Mouse (Mus musculus): ENCODE results near the gene Kcnip3. TPM values are rescaled to one million over a fixed set of nuclear protein-coding genes. Genes with fewer than 3 reads are reported as not detected.

Kcnip3 gene
- total and polyA plus RNA-seq, 2 experiments from 2014 or later = 13.8 to 39.0 TPM

GRCm38 (mm10) chr2:127461351-127461750, 60.5 kb downstream of the Kcnip3 start:
- no peak for DNase-seq (ENCODE audit: low spot score)
- no peak for ATAC-seq
- no peaks in the 10 kb centered on the region for H3K4me1 ChIP-seq (ENCODE audit: insufficient read depth, low read length)
- H3K27ac ChIP-seq = no peak overlapping the region
- H3K4me3 ChIP-seq (ENCODE audit: low read length) = no peak overlapping the region
- no peak overlapping the region for H3K9ac ChIP-seq (replicated peaks; ENCODE audit: low read length)
- H3K4me2 ChIP-seq (ENCODE audit: low read depth, low read length) = no peak overlapping the region
- 63% methylated on average over 9 of the region's 9 CpGs for WGBS
- no peaks in the 10 kb centered on the region for H3K36me3 ChIP-seq (ENCODE audit: insufficient read depth, low read length)
- no peaks in the 10 kb centered on the region for H3K27me3 ChIP-seq (ENCODE audit: insufficient read depth, low read length)
- no peak for TF ChIP-seq CTCF (IDR thresholded peaks at IDR 0.05; ENCODE audit: low read depth)
- H3K9me3 ChIP-seq (ENCODE audit: low read length) = no peaks in the 10 kb centered on the region

GRCm38 (mm10) chr2:127459341-127459740, 62.6 kb downstream of the Kcnip3 start:
- no peak overlapping the region for H3K27ac ChIP-seq
- no peak for DNase-seq (ENCODE audit: low spot score)
- ATAC-seq = no peak
- H3K4me3 ChIP-seq (ENCODE audit: low read length) = no peak overlapping the region
- no peaks in the 10 kb centered on the region for H3K27me3 ChIP-seq (ENCODE audit: insufficient read depth, low read length)
- WGBS = 83% methylated on average over 2 of the region's 2 CpGs
- no peak overlapping the region for H3K9ac ChIP-seq (replicated peaks; ENCODE audit: low read length)
- no peaks in the 10 kb centered on the region for H3K9me3 ChIP-seq (ENCODE audit: low read length)
- H3K36me3 ChIP-seq (ENCODE audit: insufficient read depth, low read length) = no peaks in the 10 kb centered on the region
- H3K4me1 ChIP-seq (ENCODE audit: insufficient read depth, low read length) = no peaks in the 10 kb centered on the region
- TF ChIP-seq CTCF (IDR thresholded peaks at IDR 0.05; ENCODE audit: low read depth) = no peak
- no peak overlapping the region for H3K4me2 ChIP-seq (ENCODE audit: low read depth, low read length)

GRCm38 (mm10) chr2:127453764-127454163, 68.1 kb downstream of the Kcnip3 start:
- Histone ChIP-seq H3K27me3 (ENCODE audit: insufficient read depth, low read length) (peaks cover 5% of the 10 kb centered on the region; the same call in 1 of the 2 replicates), H3K4me1 (ENCODE audit: insufficient read depth, low read length) (no peaks in the 10 kb centered on the region), H3K27ac (no peak overlapping the region), H3K4me3 (ENCODE audit: low read length) (no peak overlapping the region), H3K36me3 (ENCODE audit: insufficient read depth, low read length) (no peaks in the 10 kb centered on the region), H3K4me2 (ENCODE audit: low read depth, low read length) (no peak overlapping the region), H3K9me3 (ENCODE audit: low read length) (no peaks in the 10 kb centered on the region), H3K9ac (replicated peaks; ENCODE audit: low read length) (no peak overlapping the region)
- WGBS = 4% methylated on average over 5 of the region's 5 CpGs
- peak; percentile 96 for TF ChIP-seq CTCF (IDR thresholded peaks at IDR 0.05; ENCODE audit: low read depth)
- ATAC-seq (peak; percentile 64; the same call in 1 of the 2 replicates), DNase-seq (ENCODE audit: low spot score) (peak; percentile 87)

DNA sequence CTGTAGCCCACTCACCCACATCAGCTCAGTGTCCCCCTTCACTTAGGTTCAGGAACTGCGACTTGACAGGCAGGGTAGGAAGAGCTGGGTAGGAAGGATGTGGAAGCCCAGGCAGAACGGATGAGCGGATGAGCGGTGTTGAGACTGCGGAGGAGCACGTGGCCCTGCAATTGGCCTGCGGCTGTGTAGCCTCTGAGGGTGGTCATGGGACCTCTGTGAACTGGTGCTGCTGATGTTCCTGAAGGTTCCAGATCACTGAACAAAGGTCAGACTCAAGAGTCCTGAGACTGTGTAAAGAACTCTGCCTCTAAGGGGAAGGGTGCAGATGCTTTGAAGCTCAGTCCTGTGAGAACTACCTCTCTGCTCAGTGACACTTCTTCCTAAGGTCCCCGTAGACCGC, 68.8 kb downstream of the Kcnip3 start:
- Histone ChIP-seq H3K4me1 (ENCODE audit: insufficient read depth, low read length) (no peaks in the 10 kb centered on the region), H3K9me3 (ENCODE audit: low read length) (no peaks in the 10 kb centered on the region), H3K4me3 (ENCODE audit: low read length) (no peak overlapping the region), H3K27ac (no peak overlapping the region), H3K4me2 (ENCODE audit: low read depth, low read length) (no peak overlapping the region), H3K27me3 (ENCODE audit: insufficient read depth, low read length) (peaks cover 5% of the 10 kb centered on the region; the same call in 1 of the 2 replicates), H3K9ac (replicated peaks; ENCODE audit: low read length) (no peak overlapping the region), H3K36me3 (ENCODE audit: insufficient read depth, low read length) (no peaks in the 10 kb centered on the region)
- WGBS = 73% methylated on average over 9 of the region's 9 CpGs
- ATAC-seq (peak; percentile 46), DNase-seq (ENCODE audit: low spot score) (no peak)
- peak; percentile 24; the same call in 1 of the 2 replicates for TF ChIP-seq CTCF (IDR thresholded peaks at IDR 0.05; ENCODE audit: low read depth)

DNA sequence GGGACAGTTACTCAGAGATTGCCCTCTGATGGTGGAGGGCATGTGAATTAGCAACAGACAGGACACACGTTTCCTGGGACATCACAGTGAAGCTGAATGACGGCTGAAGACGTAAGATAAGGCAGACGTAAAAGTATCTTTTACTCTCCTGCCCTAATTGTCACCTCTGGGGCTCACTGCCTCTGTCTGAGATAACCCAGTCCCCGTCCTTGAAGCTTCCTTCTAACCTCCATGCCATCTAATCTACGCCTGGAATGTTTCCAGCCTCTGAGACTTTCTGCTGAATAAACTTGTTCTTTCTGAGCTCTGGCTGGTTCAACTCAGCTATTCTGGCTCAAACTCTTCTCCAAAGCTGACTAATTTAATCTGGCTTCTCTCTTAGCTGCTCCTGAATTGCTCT, 70.1 kb downstream of the Kcnip3 start:
- 56% methylated on average over 6 of the region's 6 CpGs for WGBS
- no peak overlapping the region for H3K9ac ChIP-seq (replicated peaks; ENCODE audit: low read length)
- H3K4me3 ChIP-seq (ENCODE audit: low read length) = no peak overlapping the region
- DNase-seq (ENCODE audit: low spot score) (no peak), ATAC-seq (no peak)
- H3K27ac ChIP-seq = no peak overlapping the region
- peaks cover 5% of the 10 kb centered on the region; the same call in 1 of the 2 replicates for H3K27me3 ChIP-seq (ENCODE audit: insufficient read depth, low read length)
- H3K9me3 ChIP-seq (ENCODE audit: low read length) = no peaks in the 10 kb centered on the region
- H3K4me2 ChIP-seq (ENCODE audit: low read depth, low read length) = no peak overlapping the region
- no peaks in the 10 kb centered on the region for H3K36me3 ChIP-seq (ENCODE audit: insufficient read depth, low read length)
- no peaks in the 10 kb centered on the region for H3K4me1 ChIP-seq (ENCODE audit: insufficient read depth, low read length)
- TF ChIP-seq CTCF (IDR thresholded peaks at IDR 0.05; ENCODE audit: low read depth) = no peak

DNA sequence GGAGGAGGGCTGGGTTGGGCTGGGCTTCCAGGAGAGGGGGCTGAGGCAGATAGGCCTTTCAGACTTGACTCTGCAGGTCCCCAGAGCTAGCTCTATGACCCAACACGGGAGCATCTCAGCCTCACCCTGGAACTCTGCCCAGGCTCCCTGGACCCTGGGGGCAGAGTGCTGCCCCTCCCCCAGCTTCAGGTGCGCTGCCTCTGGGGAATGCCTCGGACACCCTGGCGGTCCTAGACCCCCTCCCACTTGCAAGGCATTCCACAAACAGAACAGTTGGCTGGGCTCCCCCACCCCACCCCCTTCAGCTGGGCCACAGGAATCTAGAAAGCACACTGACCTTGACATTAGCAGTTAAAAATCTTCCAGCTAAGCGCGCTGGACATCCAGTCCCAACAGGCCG, 72.2 kb downstream of the Kcnip3 start:
- Histone ChIP-seq H3K4me2 (ENCODE audit: low read depth, low read length) (no peak overlapping the region), H3K27me3 (ENCODE audit: insufficient read depth, low read length) (peaks cover 5% of the 10 kb centered on the region; the same call in 1 of the 2 replicates), H3K9ac (replicated peaks; ENCODE audit: low read length) (no peak overlapping the region), H3K9me3 (ENCODE audit: low read length) (no peaks in the 10 kb centered on the region), H3K4me3 (ENCODE audit: low read length) (no peak overlapping the region), H3K27ac (no peak overlapping the region), H3K4me1 (ENCODE audit: insufficient read depth, low read length) (no peaks in the 10 kb centered on the region), H3K36me3 (ENCODE audit: insufficient read depth, low read length) (no peaks in the 10 kb centered on the region)
- WGBS = 50% methylated on average over 7 of the region's 7 CpGs
- TF ChIP-seq CTCF (IDR thresholded peaks at IDR 0.05; ENCODE audit: low read depth) = no peak
- ATAC-seq (no peak), DNase-seq (ENCODE audit: low spot score) (no peak)

GRCm38 (mm10) chr2:127446847-127447246, 75.0 kb downstream of the Kcnip3 start:
- Histone ChIP-seq H3K9me3 (ENCODE audit: low read length) (no peaks in the 10 kb centered on the region), H3K4me3 (ENCODE audit: low read length) (no peak overlapping the region), H3K27ac (no peak overlapping the region), H3K4me1 (ENCODE audit: insufficient read depth, low read length) (peaks cover 4% of the 10 kb centered on the region; the same call in 1 of the 2 replicates), H3K36me3 (ENCODE audit: insufficient read depth, low read length) (no peaks in the 10 kb centered on the region), H3K27me3 (ENCODE audit: insufficient read depth, low read length) (no peaks in the 10 kb centered on the region), H3K4me2 (ENCODE audit: low read depth, low read length) (no peak overlapping the region), H3K9ac (replicated peaks; ENCODE audit: low read length) (no peak overlapping the region)
- DNase-seq (ENCODE audit: low spot score) (no peak), ATAC-seq (no peak)
- TF ChIP-seq CTCF (IDR thresholded peaks at IDR 0.05; ENCODE audit: low read depth) = no peak
- WGBS = 59% methylated on average over 3 of the region's 3 CpGs

Data from hindbrain, postnatal 0 days (tissue).